Mouse (Mus musculus) kidney, embryonic 14.5 days (tissue): ENCODE results near the gene Sft2d2. TPM values are rescaled to one million over a fixed set of nuclear protein-coding genes. Genes with fewer than 3 reads are reported as not detected.

ENCODE experiments used
- ATAC-seq: fragments of 200-750 bp; cut with Nextera tagmentation; 2 replicates; pipeline ENCODE4 v1.8.0; 2017; ENCODE audit warnings: moderate number of reproducible peaks, mild to moderate bottlenecking, moderate TSS enrichment, moderate library complexity; ENCODE audit not compliant: low FRiP score, low TSS enrichment
- H3K27ac ChIP-seq: fragments of 300-500 bp; sonication (generic); 2 replicates; pipeline ENCODE4 v1.5.1; 2014; ENCODE audit warnings: low read depth, mild to moderate bottlenecking, low read length, moderate library complexity, mixed read lengths
- H3K27me3 ChIP-seq: fragments of 300-500 bp; sonication (generic); 2 replicates; pipeline ENCODE4 v1.6.1; 2014; ENCODE audit warnings: mild to moderate bottlenecking, low read length; ENCODE audit not compliant: control insufficient read depth, insufficient read depth
- H3K36me3 ChIP-seq: fragments of 300-500 bp; sonication (generic); 2 replicates; pipeline ENCODE4 v1.6.1; 2014; ENCODE audit warnings: low read length, mixed read lengths; ENCODE audit not compliant: control insufficient read depth, insufficient read depth
- H3K4me1 ChIP-seq: fragments of 300-500 bp; sonication (generic); 2 replicates; pipeline ENCODE4 v1.6.1; 2014; ENCODE audit warnings: low read length, mixed read lengths; ENCODE audit not compliant: control insufficient read depth, insufficient read depth
- H3K4me2 ChIP-seq: fragments of 300-500 bp; sonication (generic); replicated peaks from 2 replicates; pipeline ENCODE4 v1.6.1; 2014; ENCODE audit warnings: low read depth, mild to moderate bottlenecking, low read length
- H3K4me3 ChIP-seq: fragments of 300-500 bp; sonication (generic); 2 replicates; pipeline ENCODE4 v1.5.1; 2014; ENCODE audit warnings: mild to moderate bottlenecking, low read length
- H3K9ac ChIP-seq: fragments of 300-500 bp; sonication (generic); 2 replicates; pipeline ENCODE4 v1.6.1; 2014; ENCODE audit warnings: low read depth, mild to moderate bottlenecking, low read length, moderate library complexity
- H3K9me3 ChIP-seq: fragments of 300-500 bp; sonication (generic); 2 replicates; pipeline ENCODE4 v1.6.1; 2016; ENCODE audit warnings: low read length; ENCODE audit not compliant: control insufficient read depth
- WGBS: fragments of 180-500 bp; shearing (Covaris S2); extraction: QIAGEN DNeasy Blood & Tissue Kit; methylation state at CpG from one replicate; pipeline ENCODE4 v1.1.7; 2014; 5-methylcytosine and 5-hydroxymethylcytosine counted together
- polyA plus RNA-seq: library from polyadenylated mRNA; unstranded; fragments of >200 nt; fragmentation: Nextera tagmentation; extraction: Ambion mirVana; gene quantifications from 2 replicates; pipeline ENCODE4 v1.2.1, GENCODE M21; 2014

Gene Sft2d2
- polyA plus RNA-seq, 1 experiment from 2014 or later = 28.7 TPM

DNA sequence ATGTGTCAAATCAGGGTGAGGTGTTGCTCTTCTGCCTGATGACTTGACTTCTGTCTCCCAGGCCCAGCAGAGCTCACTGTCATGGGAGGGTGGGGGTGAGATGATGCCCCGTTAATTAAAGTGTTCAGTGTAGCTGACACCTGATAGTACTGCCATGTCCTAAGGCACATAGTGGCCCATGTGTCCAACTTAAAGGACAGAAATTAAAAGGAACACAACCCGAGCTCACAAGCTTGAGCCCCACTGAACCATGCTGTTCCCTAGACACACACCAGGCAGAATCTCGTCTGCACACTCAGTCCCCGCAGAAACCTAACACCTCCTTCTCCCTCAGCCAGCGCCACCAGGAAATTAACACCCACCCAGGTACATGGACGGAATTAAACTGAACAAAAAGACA lies 29.3 kb downstream of the Sft2d2 start:
- Histone ChIP-seq H3K27ac (no peak overlapping the region), H3K4me3 (no peak overlapping the region), H3K4me2 (no peak overlapping the region), H3K27me3 (no peaks in the 10 kb centered on the region), H3K4me1 (no peaks in the 10 kb centered on the region), H3K9me3 (no peaks in the 10 kb centered on the region), H3K9ac (no peak overlapping the region), H3K36me3 (no peaks in the 10 kb centered on the region)
- 45% methylated on average over 6 of the region's 6 CpGs for WGBS
- peak; percentile 64 for ATAC-seq

DNA sequence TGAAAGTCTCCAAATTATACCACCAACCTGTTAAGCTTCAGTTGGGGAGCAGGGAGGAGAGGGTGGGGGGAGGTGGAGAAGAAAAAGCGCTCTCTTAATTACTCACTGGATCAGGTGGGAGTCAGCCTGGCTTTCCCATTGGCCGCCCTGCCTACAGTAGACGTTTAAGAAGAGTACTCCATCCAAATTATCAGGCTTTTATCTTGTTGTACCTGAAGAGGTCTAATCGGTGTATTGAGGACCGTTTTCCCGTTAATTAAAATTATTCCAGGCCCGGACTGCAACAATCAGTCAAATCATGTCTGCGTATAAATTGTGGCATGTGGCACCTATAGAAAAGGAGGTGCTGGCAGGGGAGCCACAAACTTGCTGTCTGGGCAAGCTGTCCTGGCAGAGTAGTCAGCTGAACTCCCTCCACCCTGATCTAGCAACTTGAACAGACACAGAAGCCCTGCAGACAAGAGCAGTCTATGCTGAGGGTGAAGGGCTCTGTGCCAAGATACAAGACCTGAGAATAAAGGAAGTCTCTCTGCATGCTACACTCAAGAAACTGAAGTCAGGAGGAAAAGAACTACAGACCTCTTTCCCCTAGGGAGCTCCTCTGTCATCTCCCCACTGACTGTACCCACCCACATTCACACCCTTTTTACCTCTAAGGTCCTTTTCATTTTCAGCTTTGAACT lies 33.4 kb downstream of the Sft2d2 start, which contains the start of gene Tbx19:
Tbx19 (minus strand) TSS at position 51 of the 683 bp plus-strand sequence.
- WGBS = 86% methylated on average over 8 of the region's 8 CpGs
- H3K36me3 ChIP-seq = no peaks in the 10 kb centered on the region
- no peaks in the 10 kb centered on the region for H3K4me1 ChIP-seq
- ATAC-seq = no peak
- H3K9ac ChIP-seq = no peak within 1 kb of the TSS
- H3K9me3 ChIP-seq = no peaks in the 10 kb centered on the region
- no peak within 1 kb of the TSS for H3K4me2 ChIP-seq
- no peak within 1 kb of the TSS for H3K27ac ChIP-seq
- no peaks in the 10 kb centered on the region for H3K27me3 ChIP-seq
- H3K4me3 ChIP-seq = no peak within 1 kb of the TSS

DNA sequence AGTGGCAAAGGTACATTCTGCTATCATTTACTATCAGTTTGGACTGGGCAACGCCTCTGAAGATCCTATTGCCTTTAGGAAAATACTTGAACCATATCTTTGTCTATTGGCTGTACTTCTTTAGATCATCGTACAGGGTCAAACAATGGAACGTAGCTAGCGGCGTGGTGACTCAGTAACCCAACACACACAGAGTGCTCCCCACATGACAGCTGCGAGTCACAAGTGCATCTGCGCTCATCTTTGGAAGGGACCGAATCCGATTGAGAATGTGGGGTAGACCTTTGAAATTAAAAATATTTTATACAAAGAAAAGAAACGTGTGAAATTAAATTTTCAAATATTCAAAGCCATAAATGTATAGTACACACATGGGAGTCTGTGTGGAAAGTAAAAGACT lies 35.4 kb downstream of the Sft2d2 start:
- Histone ChIP-seq H3K4me1 (no peaks in the 10 kb centered on the region), H3K27me3 (no peaks in the 10 kb centered on the region), H3K27ac (no peak overlapping the region), H3K9me3 (no peaks in the 10 kb centered on the region), H3K36me3 (no peaks in the 10 kb centered on the region), H3K9ac (no peak overlapping the region), H3K4me3 (no peak overlapping the region), H3K4me2 (no peak overlapping the region)
- WGBS = 85% methylated on average over 10 of the region's 10 CpGs
- no peak for ATAC-seq

DNA sequence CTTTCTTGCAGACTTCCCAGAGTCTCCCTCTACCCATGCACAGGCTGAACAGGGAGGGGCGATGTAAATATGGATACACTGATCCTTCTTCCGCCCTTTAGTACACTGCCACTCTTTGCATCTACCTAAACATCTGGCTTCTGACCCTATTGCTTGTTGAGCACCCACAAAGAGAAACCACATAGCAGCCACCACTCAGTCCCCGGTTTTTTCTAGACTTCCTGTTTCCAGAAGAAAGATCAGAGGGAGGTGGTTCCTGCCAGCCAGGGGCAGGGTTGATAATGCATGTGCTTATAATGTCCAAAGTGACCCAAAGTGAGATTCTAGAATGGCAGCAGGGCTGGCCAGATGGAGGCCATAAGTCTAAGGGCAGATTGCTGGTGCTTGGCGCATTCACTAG lies 40.1 kb downstream of the Sft2d2 start:
- no peak for ATAC-seq

DNA sequence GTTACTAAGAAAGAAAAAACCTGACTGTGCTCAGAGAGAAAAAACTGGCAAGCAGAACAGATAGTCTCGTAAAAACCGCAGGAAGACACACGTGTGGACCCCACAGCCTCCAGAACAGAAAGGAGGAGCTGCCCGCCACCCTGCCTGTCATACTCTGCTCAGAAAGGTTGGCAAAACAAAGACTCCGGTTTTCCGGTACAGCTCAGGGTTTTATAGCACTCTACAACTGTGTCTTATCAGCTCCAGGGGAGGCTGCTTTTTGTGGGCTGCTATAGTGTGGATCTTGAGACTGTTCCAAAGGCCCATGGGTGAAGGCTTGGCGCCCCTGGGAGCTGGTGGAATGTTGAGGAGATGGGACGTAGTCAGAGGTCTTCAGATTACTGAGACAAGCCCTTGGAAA lies 43.0 kb downstream of the Sft2d2 start:
- no peaks in the 10 kb centered on the region for H3K4me1 ChIP-seq
- H3K27ac ChIP-seq = no peak overlapping the region
- H3K27me3 ChIP-seq = no peaks in the 10 kb centered on the region
- 52% methylated on average over 8 of the region's 8 CpGs for WGBS
- no peaks in the 10 kb centered on the region for H3K9me3 ChIP-seq
- no peak overlapping the region for H3K9ac ChIP-seq
- H3K36me3 ChIP-seq = no peaks in the 10 kb centered on the region
- H3K4me3 ChIP-seq = no peak overlapping the region
- ATAC-seq = no peak
- H3K4me2 ChIP-seq = no peak overlapping the region

More for the DNA sequence above, 40.1 kb downstream of the Sft2d2 start:
- H3K9ac ChIP-seq = no peak overlapping the region
- no peaks in the 10 kb centered on the region for H3K27me3 ChIP-seq
- no peak overlapping the region for H3K4me2 ChIP-seq
- H3K9me3 ChIP-seq = no peaks in the 10 kb centered on the region
- 75% methylated on average over 4 of the region's 4 CpGs for WGBS
- H3K4me3 ChIP-seq = no peak overlapping the region
- H3K27ac ChIP-seq = no peak overlapping the region
- H3K36me3 ChIP-seq = no peaks in the 10 kb centered on the region
- no peaks in the 10 kb centered on the region for H3K4me1 ChIP-seq

DNA sequence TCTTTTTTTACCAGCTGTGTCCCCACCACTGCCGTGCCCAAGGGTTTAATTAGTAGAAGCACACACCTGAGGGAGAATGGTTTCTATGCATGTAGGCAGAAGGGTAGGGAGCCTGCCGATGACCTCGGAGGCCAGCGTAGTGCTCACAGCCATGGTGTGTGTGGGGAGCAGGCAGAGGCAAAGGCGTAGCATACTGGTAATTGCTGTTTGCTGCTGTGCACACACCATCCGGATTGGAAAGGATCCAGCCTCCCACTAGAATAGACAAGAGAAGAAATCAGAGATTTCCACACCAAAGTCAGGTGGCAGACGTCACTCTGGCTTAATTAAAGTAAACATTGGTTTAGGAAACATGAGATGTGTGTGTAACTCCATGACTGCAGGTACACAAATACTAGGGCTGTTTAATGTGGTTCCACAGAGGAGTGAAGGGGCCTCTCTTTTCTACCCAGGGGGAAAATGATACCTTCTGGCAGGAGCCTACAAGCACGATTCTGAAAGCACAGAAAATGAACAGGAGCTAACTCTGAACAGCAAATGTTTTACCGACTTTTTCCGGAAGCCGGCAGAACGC lies 51.8 kb downstream of the Sft2d2 start:
- no peak overlapping the region for H3K9ac ChIP-seq
- peak; percentile 89 for ATAC-seq
- H3K27me3 ChIP-seq = no peaks in the 10 kb centered on the region
- H3K4me1 ChIP-seq = peaks cover 4% of the 10 kb centered on the region; the same call in 1 of the 2 replicates
- H3K4me3 ChIP-seq = no peak overlapping the region
- no peak overlapping the region for H3K4me2 ChIP-seq
- no peak overlapping the region for H3K27ac ChIP-seq
- no peaks in the 10 kb centered on the region for H3K36me3 ChIP-seq
- H3K9me3 ChIP-seq = no peaks in the 10 kb centered on the region
- WGBS = 53% methylated on average over 12 of the region's 12 CpGs

DNA sequence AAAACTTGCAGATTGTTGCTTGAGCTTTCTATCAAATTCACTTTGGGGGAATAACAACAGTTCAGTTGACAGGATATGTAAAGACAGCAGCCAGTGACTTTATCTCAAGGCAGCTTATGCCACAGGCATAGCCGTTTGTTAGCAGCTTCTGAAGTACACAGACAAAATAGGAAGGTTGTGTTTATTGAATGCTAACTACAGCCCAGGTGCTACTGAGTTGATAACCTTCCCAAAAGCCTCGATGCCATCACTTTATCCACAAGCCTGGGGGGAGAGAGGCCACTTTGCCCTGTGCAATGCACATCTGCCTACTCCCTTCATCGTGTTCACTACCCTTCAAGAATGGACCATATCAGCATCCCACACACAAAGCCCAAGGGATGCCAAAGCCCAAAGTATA lies 54.0 kb downstream of the Sft2d2 start:
- 75% methylated on average over 3 of the region's 3 CpGs for WGBS
- Histone ChIP-seq H3K36me3 (no peaks in the 10 kb centered on the region), H3K9me3 (no peaks in the 10 kb centered on the region), H3K4me1 (peaks cover 4% of the 10 kb centered on the region; the same call in 1 of the 2 replicates), H3K4me3 (no peak overlapping the region), H3K4me2 (no peak overlapping the region), H3K27ac (no peak overlapping the region), H3K27me3 (no peaks in the 10 kb centered on the region), H3K9ac (no peak overlapping the region)
- no peak for ATAC-seq

DNA sequence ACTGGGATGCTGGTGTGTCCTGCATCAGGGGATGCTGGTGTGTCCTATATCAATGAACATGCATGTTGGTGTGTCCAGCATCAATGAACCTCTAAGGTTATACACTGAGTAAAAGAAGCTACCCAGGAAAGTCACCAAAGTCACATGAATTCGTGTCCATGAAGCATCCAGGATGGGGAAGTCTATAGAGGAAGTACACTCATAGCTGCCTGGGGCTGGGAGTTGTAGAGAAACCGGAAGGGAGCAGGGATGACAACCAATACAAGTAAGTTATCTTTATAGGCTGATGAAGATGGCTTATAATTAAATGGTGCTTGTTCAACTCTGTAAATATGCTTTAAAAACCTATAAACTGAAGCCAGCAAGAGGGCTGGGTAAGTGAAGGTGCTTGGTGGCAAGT lies 60.4 kb downstream of the Sft2d2 start:
- H3K9me3 ChIP-seq = no peaks in the 10 kb centered on the region
- H3K4me3 ChIP-seq = no peak overlapping the region
- no peaks in the 10 kb centered on the region for H3K27me3 ChIP-seq
- no peak overlapping the region for H3K9ac ChIP-seq
- no peak for ATAC-seq
- WGBS = 81% methylated on average over 2 of the region's 2 CpGs
- no peak overlapping the region for H3K27ac ChIP-seq
- H3K36me3 ChIP-seq = no peaks in the 10 kb centered on the region
- no peak overlapping the region for H3K4me2 ChIP-seq
- no peaks in the 10 kb centered on the region for H3K4me1 ChIP-seq

DNA sequence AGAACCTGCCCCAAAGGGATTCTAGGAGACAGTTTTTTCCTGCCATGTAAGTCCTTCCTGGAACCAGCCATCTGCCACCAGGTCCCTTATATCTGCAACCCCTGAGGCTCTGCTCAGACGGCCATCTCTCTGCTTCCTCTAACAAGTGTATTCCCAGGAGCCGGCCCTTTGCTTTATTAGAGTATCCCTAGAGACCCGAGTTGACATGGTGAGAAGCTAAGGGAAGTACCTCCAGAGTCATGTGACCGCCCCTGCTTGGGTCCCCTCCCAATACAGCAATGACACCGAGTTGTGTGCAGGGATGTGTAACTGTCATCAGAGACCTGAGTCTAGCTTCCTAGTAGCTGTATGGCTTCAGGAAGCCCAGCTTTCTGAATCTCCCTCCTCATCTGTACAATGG lies 61.0 kb downstream of the Sft2d2 start:
- H3K9ac ChIP-seq = no peak overlapping the region
- H3K4me2 ChIP-seq = no peak overlapping the region
- no peak overlapping the region for H3K27ac ChIP-seq
- H3K36me3 ChIP-seq = no peaks in the 10 kb centered on the region
- H3K9me3 ChIP-seq = no peaks in the 10 kb centered on the region
- WGBS = 71% methylated on average over 5 of the region's 5 CpGs
- ATAC-seq = no peak
- no peaks in the 10 kb centered on the region for H3K27me3 ChIP-seq
- H3K4me1 ChIP-seq = no peaks in the 10 kb centered on the region
- no peak overlapping the region for H3K4me3 ChIP-seq
